Mouse (Mus musculus) hindbrain, embryonic 12.5 days (tissue): ENCODE measurements at regions not wholly inside any gene's neighbourhood (a gene's known extent, or its start where the extent isn't known, plus 50 kb on each side); places are given as distances from the start of the nearest gene placed in this dataset.
"Not testable (repeated sequence)": the region's sequence is repeated elsewhere in the genome, so short reads cannot be mapped to it uniquely, and the experiment has no call there.

Experiments
- ATAC-seq: fragments of 200-750 bp; cut with Nextera tagmentation; 2 replicates; pipeline ENCODE4 v1.8.0; 2017; ENCODE audit warnings: moderate TSS enrichment; ENCODE audit not compliant: low FRiP score
- H3K27ac ChIP-seq: fragments of 300-500 bp; sonication (generic); 2 replicates; pipeline ENCODE4 v1.5.1; 2016; ENCODE audit warnings: mild to moderate bottlenecking
- H3K27me3 ChIP-seq: fragments of 300-500 bp; sonication (generic); 2 replicates; pipeline ENCODE4 v1.6.1; 2016; ENCODE audit warnings: mild to moderate bottlenecking
- H3K36me3 ChIP-seq: fragments of 300-500 bp; sonication (generic); 2 replicates; pipeline ENCODE4 v1.6.1; 2016; ENCODE audit warnings: mild to moderate bottlenecking
- H3K4me1 ChIP-seq: fragments of 300-500 bp; sonication (generic); 2 replicates; pipeline ENCODE4 v1.6.1; 2016
- H3K4me2 ChIP-seq: fragments of 300-500 bp; sonication (generic); replicated peaks from 2 replicates; pipeline ENCODE4 v1.6.1; 2016; ENCODE audit warnings: mild to moderate bottlenecking
- H3K4me3 ChIP-seq: fragments of 300-500 bp; sonication (generic); 2 replicates; pipeline ENCODE4 v1.5.1; 2016; ENCODE audit warnings: mild to moderate bottlenecking
- H3K9ac ChIP-seq: fragments of 300-500 bp; sonication (generic); 2 replicates; pipeline ENCODE4 v1.6.1; 2016; ENCODE audit warnings: mild to moderate bottlenecking, moderate library complexity
- H3K9me3 ChIP-seq: fragments of 300-500 bp; sonication (generic); replicated peaks from 2 replicates; pipeline ENCODE4 v1.6.1; 2016; ENCODE audit warnings: mild to moderate bottlenecking
- WGBS: fragments of 180-500 bp; shearing (Covaris S2); methylation state at CpG from one replicate; pipeline ENCODE4 v1.1.7; 2016; 5-methylcytosine and 5-hydroxymethylcytosine counted together

DNA sequence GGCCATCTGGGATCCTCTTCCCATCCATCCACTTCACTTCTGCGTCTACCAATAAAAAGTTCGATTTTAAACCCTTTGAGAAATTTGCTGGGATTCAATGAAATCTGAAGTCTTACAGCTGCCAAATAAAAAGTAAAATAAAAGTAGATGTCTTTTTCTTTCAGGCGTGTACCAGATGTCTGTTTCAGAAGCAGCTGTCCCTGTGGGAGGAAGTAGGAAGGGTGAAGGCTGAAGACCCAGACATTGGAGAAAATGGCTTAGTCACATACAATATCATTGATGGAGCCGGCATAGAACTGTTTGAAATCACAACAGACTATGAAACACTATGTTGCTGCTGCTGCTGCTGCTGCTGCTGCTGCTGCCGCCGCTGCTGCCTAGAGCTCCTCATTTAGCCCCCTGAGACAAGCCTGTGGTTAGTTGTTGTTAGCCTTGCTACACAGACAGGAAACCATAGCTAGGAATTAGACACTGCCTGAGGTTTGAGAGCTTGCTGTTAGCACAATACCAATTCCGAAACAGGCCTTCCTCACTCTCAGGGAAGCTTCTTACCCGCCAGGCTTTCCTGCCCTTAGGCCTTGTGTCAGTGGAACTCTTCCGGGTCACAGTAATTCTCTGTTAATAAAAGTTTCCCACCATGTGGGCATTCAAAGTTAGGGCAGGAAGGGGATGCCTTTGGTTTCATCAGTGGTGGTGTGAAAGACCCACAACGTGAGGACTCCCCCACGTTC is 211.5 kb downstream of the Gm15319 start:
- not testable (repeated sequence) for ATAC-seq, H3K4me1 ChIP-seq, H3K27ac ChIP-seq, H3K27me3 ChIP-seq, H3K4me3 ChIP-seq, H3K36me3 ChIP-seq, H3K9me3 ChIP-seq, H3K4me2 ChIP-seq, H3K9ac ChIP-seq
- WGBS: 83% methylated on average over 7 of the region's 11 CpGs

DNA sequence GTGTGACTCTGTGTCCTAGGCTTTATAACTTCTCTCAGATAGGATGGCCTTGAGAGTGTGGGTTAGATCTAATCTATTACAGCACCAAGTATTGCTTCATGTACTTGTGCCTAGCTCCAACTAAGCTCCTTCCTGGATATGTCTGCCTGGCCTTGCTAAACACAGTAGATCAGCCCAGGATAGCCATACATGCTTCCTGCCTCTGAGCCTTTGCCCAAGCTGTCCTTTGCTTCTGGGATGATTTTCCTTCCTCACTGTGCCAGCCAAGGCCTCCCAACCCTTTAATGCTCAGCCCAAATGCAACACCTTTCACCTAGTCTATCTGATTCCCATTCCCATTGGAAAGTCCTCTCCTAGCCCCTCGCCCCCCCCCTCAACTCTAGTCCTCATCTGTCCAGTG is 208.9 kb downstream of the Gm15319 start:
- H3K9me3 ChIP-seq, H3K4me1 ChIP-seq, H3K4me3 ChIP-seq, H3K27me3 ChIP-seq, H3K4me2 ChIP-seq, H3K27ac ChIP-seq, H3K36me3 ChIP-seq, H3K9ac ChIP-seq, ATAC-seq: not testable (repeated sequence)
- 100% methylated on average over 1 of the region's 1 CpGs for WGBS
